Mouse (Mus musculus) megakaryocyte progenitor cell, adult 5-6 weeks (primary cell): ENCODE measurements around the gene Heatr3. TPM values are rescaled to one million over a fixed set of nuclear protein-coding genes. Genes with fewer than 3 reads are reported as not detected.
A peak's percentile ranks its signal among the peaks of the same experiment; 100 is the strongest.

Experiments used
- ATAC-seq: replicated peaks from 2 replicates; pipeline ENCODE4 v1.8.0; 2016; ENCODE audit warnings: mild to moderate bottlenecking, moderate TSS enrichment, inconsistent platforms; ENCODE audit not compliant: poor library complexity
- total RNA-seq, 2 experiments: library from RNA; stranded (forward) in 1 of 2; stranded (reverse) in 1 of 2; fragments of 157-497, 149-512 nt in 1 of 2; fragments of 200-1000 nt in 1 of 2; gene quantifications; 2 replicates each; pipeline versions ENCODE4 v1.2.3 to v1.2.4; 2015 to 2017

Gene Heatr3
- total RNA-seq, 2 experiments from 2014 or later = 28.6 to 39.5 TPM

DNA sequence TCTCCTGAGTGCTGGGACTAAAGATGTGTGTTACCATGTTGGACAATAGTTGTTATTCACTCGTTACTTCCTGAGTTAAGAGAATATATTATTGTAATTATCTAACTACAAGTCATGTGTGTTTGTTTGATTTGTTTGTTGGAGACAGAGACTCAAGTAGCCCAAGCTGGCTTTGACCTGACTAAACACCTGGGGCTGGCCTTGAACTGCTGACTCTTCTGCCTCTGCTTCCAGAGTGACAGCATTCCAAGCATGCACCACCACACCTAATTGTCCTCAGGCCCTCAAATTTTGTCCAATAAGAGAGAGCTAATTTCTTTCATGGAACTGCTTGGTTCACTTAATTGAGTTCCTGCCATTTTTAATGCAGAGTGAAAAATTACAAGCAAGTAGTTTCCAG is 47.3 kb downstream of the Heatr3 start:
- ATAC-seq = no peak

- no peak for ATAC-seq
Measured at GRCm38 (mm10) chr8:88185716-88186115, 48.1 kb downstream of the Heatr3 start.

- no peak for ATAC-seq
Measured at GRCm38 (mm10) chr8:88197328-88197727, 59.7 kb downstream of the Heatr3 start.

DNA sequence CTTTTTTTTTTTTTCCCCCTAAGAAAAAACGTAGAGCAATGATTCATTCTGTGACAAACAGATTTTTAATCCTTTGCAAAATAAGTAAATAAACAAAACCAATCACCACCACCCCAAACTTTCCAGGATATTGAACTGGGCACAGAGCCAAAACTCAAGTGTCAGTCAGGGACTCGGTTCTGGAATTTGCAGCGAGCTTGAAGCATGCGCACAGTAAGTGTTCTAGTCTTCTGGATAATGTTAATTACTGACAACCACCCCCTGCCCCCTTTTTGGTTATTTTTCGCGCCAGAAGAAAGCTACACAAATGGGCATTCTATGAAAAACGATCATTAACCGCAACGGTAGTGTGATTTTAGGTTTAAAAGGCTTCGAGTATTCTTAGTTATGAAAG is 60.9 kb downstream of the Heatr3 start:
- ATAC-seq = no peak

- peak; percentile 80 for ATAC-seq
Measured at GRCm38 (mm10) chr8:88198945-88199571, 61.4 kb downstream of the Heatr3 start, which contains the start of gene Tent4b. Gene Tent4b (plus strand): TSS chr8:88199213.

- peak; percentile 9 for ATAC-seq
Measured at GRCm38 (mm10) chr8:88199700-88200601, 62.3 kb downstream of the Heatr3 start.

- ATAC-seq = no peak
Measured at GRCm38 (mm10) chr8:88200724-88201495, 63.3 kb downstream of the Heatr3 start.

- ATAC-seq = no peak
Measured at GRCm38 (mm10) chr8:88201641-88202040, 64.0 kb downstream of the Heatr3 start.

DNA sequence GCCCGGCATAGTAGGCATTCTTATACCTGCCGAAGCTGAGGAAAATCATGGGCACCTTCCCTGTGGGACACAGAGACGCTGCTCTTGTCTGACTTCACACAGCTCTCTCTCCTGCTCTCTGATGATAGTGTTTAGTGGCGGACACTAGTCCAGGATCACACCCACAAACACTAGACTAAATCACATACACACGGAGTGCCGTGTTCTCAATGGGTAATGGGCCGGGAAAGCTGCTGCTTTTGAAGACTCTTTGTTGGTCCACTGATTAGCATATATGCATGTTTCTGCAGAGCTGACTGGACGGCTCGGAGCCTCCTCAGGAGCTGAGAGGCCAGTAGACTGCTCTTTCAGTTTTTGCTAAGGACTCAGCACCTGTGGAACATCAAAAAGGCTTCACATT is 68.4 kb downstream of the Heatr3 start:
- ATAC-seq = no peak

DNA sequence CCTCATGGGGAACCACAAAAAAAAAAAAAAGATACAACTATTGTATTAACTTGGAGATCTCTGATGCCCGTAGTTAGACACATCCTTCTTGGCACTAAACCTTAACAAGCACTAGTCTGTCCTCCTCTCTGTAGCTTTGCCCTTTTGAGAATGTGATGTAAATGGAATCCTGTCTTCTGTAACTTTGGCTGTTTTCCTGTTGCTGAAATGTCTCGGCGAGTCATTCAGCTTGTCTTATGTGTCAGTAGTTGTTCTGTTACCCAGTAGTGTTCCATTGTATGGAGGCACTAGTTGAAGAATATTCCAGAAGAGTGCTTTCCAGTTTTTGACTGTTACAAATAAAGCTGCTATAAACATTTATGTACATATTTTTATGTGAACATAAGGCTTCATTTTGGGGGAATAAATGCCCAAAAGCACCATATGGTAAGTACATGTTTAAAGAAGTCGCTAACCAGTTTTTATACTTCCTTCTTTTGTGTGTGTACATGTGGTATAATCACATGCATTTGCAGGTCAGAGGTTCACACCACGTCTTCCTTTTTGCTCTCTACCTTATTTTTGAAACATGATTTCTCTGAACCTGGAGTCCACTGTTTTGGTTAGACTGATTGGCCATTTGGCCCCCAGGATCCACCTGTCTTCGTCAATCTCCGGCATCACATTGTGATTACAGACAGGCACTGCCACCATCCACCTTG is 69.6 kb downstream of the Heatr3 start:
- peak; percentile 57 for ATAC-seq

GRCm38 (mm10) chr8:88209930-88210827 is 72.5 kb downstream of the Heatr3 start:
- ATAC-seq = peak; percentile 33; the same call in 1 of the 2 replicates

GRCm38 (mm10) chr8:88221353-88221752 is 83.7 kb downstream of the Heatr3 start:
- peak; percentile 34; the same call in 1 of the 2 replicates for ATAC-seq

Other genes with a start within 250 kb of the Heatr3 start
- gene Zfp423, start 178.3 kb upstream of the Heatr3 start, total RNA-seq (2015) = not detected in 2 replicates
- not detected in 2 replicates for gene Zfp423, start 178.3 kb upstream of the Heatr3 start, total RNA-seq (2017)
- 65.1 and 73.1 TPM in 2 replicates for gene Cnep1r1, start 19.1 kb upstream of the Heatr3 start, total RNA-seq (2015)
- 13.3 and 13.4 TPM in 2 replicates for gene Cnep1r1, start 19.1 kb upstream of the Heatr3 start, total RNA-seq (2017)
- gene Tent4b, start 61.4 kb downstream of the Heatr3 start, total RNA-seq (2015) = 41.2 and 44.9 TPM in 2 replicates
- 35.7 and 44.7 TPM in 2 replicates for gene Tent4b, start 61.4 kb downstream of the Heatr3 start, total RNA-seq (2017)
- 25.5 and 27.8 TPM in 2 replicates for gene Adcy7, start 134.5 kb downstream of the Heatr3 start, total RNA-seq (2015)
- gene Adcy7, start 134.5 kb downstream of the Heatr3 start, total RNA-seq (2017) = 40.6 and 41.6 TPM in 2 replicates
- gene Brd7, start 224.3 kb downstream of the Heatr3 start, total RNA-seq (2015) = 96.9 and 98.2 TPM in 2 replicates
- 52.1 and 83.4 TPM in 2 replicates for gene Brd7, start 224.3 kb downstream of the Heatr3 start, total RNA-seq (2017)